Mouse (Mus musculus): ENCODE data around the gene Baz2a.
A peak's percentile ranks its signal among the peaks of the same experiment; 100 is the strongest.

DNA sequence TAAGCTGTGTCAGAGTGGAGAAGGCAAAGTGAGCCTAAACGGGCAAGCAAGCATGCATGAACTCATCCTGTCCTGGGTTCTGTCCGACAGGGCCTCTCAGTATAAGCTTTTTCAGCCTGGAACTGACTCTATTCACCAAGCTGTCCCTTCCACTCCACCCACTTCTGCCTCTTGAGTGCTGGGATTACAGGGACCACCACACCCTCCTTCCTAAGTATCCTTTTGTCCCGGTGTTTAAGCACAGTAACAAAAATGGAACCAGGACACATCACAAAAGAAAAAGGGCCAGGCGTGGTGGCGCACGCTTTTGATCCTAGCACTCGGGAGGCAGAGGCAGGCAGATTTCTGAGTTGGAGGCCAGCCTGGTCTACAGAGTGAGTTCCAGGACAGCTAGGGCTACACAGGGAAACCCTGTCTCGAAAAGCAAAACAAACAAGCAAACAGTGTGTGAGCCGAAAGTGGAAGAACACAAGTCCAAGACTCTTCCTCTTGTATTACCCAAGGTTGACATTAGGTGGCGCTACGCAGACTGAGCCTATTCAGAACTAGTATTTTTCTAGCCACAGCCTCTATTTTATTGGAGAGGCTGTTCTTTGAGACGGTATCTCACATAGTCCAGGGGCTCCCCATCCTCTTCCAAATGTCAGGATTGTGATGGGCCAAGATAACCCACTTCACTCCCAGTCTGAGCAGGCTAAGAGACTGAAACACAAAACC, 49.0 kb downstream of the Baz2a start:
- TF ChIP-seq CTCF (IDR thresholded peaks at IDR 0.05): peak; percentile 87
- no peak for TF ChIP-seq EP300 (IDR thresholded peaks at IDR 0.05)

All from lung, postnatal 0 days (tissue).